Mouse (Mus musculus): ENCODE results near the gene Neu2.

Gene Neu2

GRCm38 (mm10) chr1:87620693-87621092 is 111.0 kb downstream of the Neu2 start:
- no peak for DNase-seq

- no peak for DNase-seq
These were observed 111.6 kb downstream of the Neu2 start for GRCm38 (mm10) chr1:87621146-87621857.

GRCm38 (mm10) chr1:87621858-87622279 is 112.2 kb downstream of the Neu2 start:
- no peak for DNase-seq

GRCm38 (mm10) chr1:87623977-87624666 is 114.4 kb downstream of the Neu2 start:
- no peak for DNase-seq

- DNase-seq: no peak
These were observed 115.1 kb downstream of the Neu2 start for GRCm38 (mm10) chr1:87624826-87625225.

GRCm38 (mm10) chr1:87625254-87626025 is 115.8 kb downstream of the Neu2 start:
- DNase-seq: no peak

- DNase-seq: no peak
These were observed 116.7 kb downstream of the Neu2 start for GRCm38 (mm10) chr1:87626344-87626743.

- no peak for DNase-seq
These were observed 118.4 kb downstream of the Neu2 start for GRCm38 (mm10) chr1:87628085-87628484.

- DNase-seq: no peak
These were observed 121.9 kb downstream of the Neu2 start for GRCm38 (mm10) chr1:87631584-87631983.

GRCm38 (mm10) chr1:87632163-87632562 is 122.5 kb downstream of the Neu2 start:
- no peak for DNase-seq

GRCm38 (mm10) chr1:87636716-87637117 is 127.0 kb downstream of the Neu2 start:
- no peak for DNase-seq

- DNase-seq: no peak
These were observed 127.6 kb downstream of the Neu2 start for GRCm38 (mm10) chr1:87637121-87637877.

GRCm38 (mm10) chr1:87637878-87638600 is 128.3 kb downstream of the Neu2 start:
- no peak for DNase-seq

- no peak for DNase-seq
These were observed 130.0 kb downstream of the Neu2 start for GRCm38 (mm10) chr1:87639724-87640123.

GRCm38 (mm10) chr1:87640165-87640661 is 130.5 kb downstream of the Neu2 start:
- DNase-seq: no peak

GRCm38 (mm10) chr1:87643016-87643415 is 133.3 kb downstream of the Neu2 start:
- DNase-seq: no peak

GRCm38 (mm10) chr1:87645041-87645440 is 135.4 kb downstream of the Neu2 start:
- no peak for DNase-seq

- no peak for DNase-seq
These were observed 136.1 kb downstream of the Neu2 start for GRCm38 (mm10) chr1:87645748-87646147.
